Mouse (Mus musculus): ENCODE results near the gene Ston1.
A peak's percentile ranks its signal among the peaks of the same experiment; 100 is the strongest.

Gene Ston1

DNA sequence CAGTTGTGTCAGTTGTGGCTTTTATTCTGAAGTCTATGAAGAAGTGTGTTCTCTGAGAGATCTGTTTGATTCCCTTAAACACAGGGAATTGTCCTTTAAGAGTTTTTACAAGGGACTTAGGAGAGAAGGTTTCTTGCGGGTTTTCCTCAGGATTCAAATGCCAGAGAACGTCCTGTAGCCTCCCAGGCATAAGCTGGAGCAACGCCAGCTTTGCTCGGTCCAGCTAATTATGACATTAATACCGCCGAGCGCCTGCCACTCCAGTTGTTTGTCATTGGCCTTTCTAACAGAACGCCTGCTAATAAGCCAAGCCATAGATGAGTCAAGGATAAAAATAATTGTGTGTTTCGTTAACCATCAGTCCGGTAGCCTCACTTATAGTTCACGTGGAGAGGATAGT is 90.7 kb downstream of the Ston1 start:
- DNase-seq: no peak

DNA sequence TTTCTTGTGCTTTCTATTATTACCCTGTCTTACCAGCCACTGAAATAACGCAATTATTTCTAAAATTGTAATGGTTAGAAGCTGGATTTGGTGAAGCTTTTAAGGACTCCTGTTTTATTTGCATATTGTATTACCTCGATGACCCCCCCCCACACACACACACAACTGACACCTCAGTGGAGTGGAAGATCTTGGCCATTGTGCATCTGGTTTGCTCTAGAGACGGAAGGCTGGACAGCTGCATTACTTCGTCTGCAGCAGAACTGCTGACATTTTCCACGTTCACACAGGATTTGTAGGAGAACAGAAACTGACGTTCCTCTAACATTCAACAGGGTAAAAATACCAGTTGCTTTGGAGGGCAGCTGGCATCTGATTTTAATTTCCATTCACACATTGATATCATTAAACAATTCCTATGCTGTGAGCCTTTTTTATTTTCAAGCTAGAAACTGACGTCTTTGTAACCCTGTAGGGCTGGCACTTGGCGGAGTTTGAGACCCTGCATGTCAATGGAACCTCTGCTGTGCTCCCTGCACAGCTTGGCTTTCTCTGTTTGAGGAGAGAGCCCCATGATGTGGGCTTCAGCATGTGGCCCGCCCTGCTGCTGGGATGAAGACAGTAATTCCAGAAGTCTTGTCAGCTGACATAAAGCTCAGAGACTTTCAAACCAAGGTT is 99.3 kb downstream of the Ston1 start:
- DNase-seq: peak; percentile 37

DNA sequence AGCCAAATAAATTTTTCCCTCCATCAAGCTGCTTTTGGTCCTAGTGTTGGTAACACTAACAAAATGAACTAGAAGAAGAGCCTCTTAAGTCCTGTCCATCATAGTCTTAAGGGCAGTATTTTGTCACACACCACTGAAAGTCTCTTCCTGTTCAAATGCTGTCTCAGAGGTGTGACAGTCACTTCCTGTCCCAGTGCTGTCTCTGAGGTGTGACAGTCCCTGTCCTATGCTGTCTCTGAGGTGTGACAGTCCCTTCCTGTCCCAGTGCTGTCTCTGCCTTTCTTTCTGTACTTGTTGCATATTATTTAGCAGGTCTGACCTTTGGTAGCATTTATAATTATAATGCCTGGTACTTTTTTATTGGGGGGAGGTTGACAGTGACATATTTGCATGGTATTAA is 103.4 kb downstream of the Ston1 start:
- DNase-seq: no peak

DNA sequence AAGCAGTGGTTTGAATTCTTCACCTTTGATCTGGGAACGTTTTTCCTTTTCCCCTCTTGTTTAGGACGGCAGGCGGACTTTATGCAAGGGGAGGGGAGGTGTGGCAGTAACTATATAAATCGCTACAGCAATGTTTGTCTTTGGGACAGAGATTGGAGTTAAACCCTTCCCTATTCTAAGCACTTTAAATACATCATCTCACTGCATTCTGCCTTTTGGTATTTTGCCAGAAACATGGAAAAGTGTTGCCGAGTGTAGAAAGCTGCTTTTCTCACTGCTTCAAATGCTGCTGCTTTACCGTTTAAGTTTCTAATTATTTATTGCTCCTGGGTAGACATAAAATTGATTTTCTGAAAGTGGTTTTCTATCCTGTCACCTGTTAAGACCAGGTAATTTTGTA is 104.9 kb downstream of the Ston1 start:
- DNase-seq: no peak

DNA sequence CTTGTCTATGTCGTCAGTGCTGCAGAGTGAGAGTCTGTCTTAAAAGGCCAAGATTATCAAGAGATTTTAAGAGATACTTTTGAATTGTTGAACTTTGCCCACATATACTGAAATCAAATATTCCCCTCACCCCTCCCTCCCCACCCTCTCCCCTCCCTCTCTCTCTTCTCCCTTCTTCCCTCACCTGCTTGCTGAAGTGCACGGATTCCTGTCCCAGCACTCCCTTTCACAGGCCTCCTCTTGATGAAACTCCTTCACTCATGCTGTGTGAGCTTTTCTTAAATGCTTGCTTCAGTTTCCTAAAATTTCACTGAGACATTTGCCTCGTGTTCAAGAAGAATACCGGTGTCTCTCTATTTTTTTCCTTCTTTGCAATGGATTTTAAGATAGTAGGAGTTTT is 105.6 kb downstream of the Ston1 start:
- no peak for DNase-seq

DNA sequence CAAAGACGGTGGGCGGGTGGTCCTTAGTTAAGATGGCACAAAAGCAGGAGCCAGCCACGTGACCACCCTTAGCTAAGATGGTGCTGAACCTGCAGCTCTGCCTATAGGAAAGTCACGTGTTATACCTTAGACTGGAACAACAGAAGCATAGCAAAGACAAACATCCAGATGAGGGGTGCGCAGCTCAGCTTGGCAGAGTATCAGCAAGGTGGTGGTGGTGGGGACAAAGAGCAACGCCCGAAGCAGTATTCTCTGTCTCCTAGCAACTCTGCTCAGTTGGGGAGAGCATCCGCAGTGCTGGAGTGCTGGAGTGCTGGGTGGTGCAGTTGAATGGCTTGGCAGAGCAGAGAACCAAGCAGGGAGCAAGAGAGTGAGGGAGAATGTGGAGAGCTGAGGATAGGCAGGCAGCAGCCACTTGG is 108.8 kb downstream of the Ston1 start:
- no peak for DNase-seq
